Mouse (Mus musculus) heart, embryonic 16.5 days (tissue): ENCODE results near the gene Bmp5. TPM values are rescaled to one million over a fixed set of nuclear protein-coding genes. Genes with fewer than 3 reads are reported as not detected.

Experiments
- ATAC-seq: fragments of 200-750 bp; cut with Nextera tagmentation; replicated peaks from 2 replicates; pipeline ENCODE4 v1.8.0; 2017; ENCODE audit warnings: moderate number of reproducible peaks; ENCODE audit not compliant: insufficient read depth, low FRiP score; ENCODE audit errors: extremely low read depth
- H3K27ac ChIP-seq: fragments of 300-500 bp; sonication (generic); 2 replicates; pipeline ENCODE4 v1.5.1; 2014; ENCODE audit warnings: mild to moderate bottlenecking, low read length, control low read depth, moderate library complexity
- H3K27me3 ChIP-seq: fragments of 300-500 bp; sonication (generic); 2 replicates; pipeline ENCODE4 v1.6.1; 2014; ENCODE audit warnings: low read length, mixed read lengths; ENCODE audit not compliant: control insufficient read depth, insufficient read depth
- H3K36me3 ChIP-seq: fragments of 300-500 bp; sonication (generic); 2 replicates; pipeline ENCODE4 v1.6.1; 2014; ENCODE audit not compliant: control insufficient read depth, insufficient read depth
- H3K4me1 ChIP-seq: fragments of 300-500 bp; sonication (generic); 2 replicates; pipeline ENCODE4 v1.6.1; 2014; ENCODE audit warnings: low read length, mixed read lengths; ENCODE audit not compliant: control insufficient read depth, insufficient read depth
- H3K4me2 ChIP-seq: fragments of 300-500 bp; sonication (generic); 2 replicates; pipeline ENCODE4 v1.6.1; 2014; ENCODE audit warnings: low read depth, mild to moderate bottlenecking, control low read depth, low read length
- H3K4me3 ChIP-seq: fragments of 300-500 bp; sonication (generic); 2 replicates; pipeline ENCODE4 v1.5.1; 2014; ENCODE audit warnings: mild to moderate bottlenecking, control low read depth, low read length
- H3K9ac ChIP-seq: fragments of 300-500 bp; sonication (generic); 2 replicates; pipeline ENCODE4 v1.6.1; 2014; ENCODE audit warnings: low read length, control low read depth
- H3K9me3 ChIP-seq: fragments of 300-500 bp; sonication (generic); replicated peaks from 2 replicates; pipeline ENCODE4 v1.6.1; 2016; ENCODE audit warnings: low read length; ENCODE audit not compliant: control insufficient read depth
- WGBS: fragments of 180-500 bp; shearing (Covaris S2); extraction: QIAGEN DNeasy Blood & Tissue Kit; methylation state at CpG from one replicate; pipeline ENCODE4 v1.1.7; 2014; 5-methylcytosine and 5-hydroxymethylcytosine counted together
- polyA plus RNA-seq: library from polyadenylated mRNA; unstranded; fragments of >200 nt; fragmentation: Nextera tagmentation; extraction: Ambion mirVana; gene quantifications from 2 replicates; pipeline ENCODE4 v1.2.1, GENCODE M21; 2015

The Bmp5 gene
- polyA plus RNA-seq, 1 experiment from 2014 or later = 5.3 TPM

- Histone ChIP-seq H3K27me3 (no peaks in the 10 kb centered on the region), H3K4me2 (no peak overlapping the region), H3K9ac (no peak overlapping the region), H3K4me3 (no peak overlapping the region), H3K36me3 (no peaks in the 10 kb centered on the region), H3K4me1 (peaks cover 3% of the 10 kb centered on the region), H3K27ac (no peak overlapping the region), H3K9me3 (no peaks in the 10 kb centered on the region)
- 82% methylated on average over 1 of the region's 1 CpGs for WGBS
- ATAC-seq = no peak
Measured at GRCm38 (mm10) chr9:75815161-75815560, 40.0 kb downstream of the Bmp5 start.

- Histone ChIP-seq H3K36me3 (no peaks in the 10 kb centered on the region), H3K9me3 (no peaks in the 10 kb centered on the region), H3K4me1 (no peaks in the 10 kb centered on the region; the same call in none of the 2 replicates), H3K27ac (no peak overlapping the region), H3K4me2 (no peak overlapping the region), H3K4me3 (no peak overlapping the region), H3K27me3 (no peaks in the 10 kb centered on the region), H3K9ac (no peak overlapping the region)
- WGBS = 88% methylated on average over 5 of the region's 5 CpGs
- no peak for ATAC-seq
Measured at GRCm38 (mm10) chr9:75818400-75818799, 43.2 kb downstream of the Bmp5 start.

GRCm38 (mm10) chr9:75832468-75832867, 57.3 kb downstream of the Bmp5 start:
- 81% methylated on average over 9 of the region's 9 CpGs for WGBS
- H3K4me2 ChIP-seq = no peak overlapping the region
- no peak for ATAC-seq

GRCm38 (mm10) chr9:75833189-75833732, 58.1 kb downstream of the Bmp5 start:
- no peak for ATAC-seq
- no peak overlapping the region for H3K4me2 ChIP-seq
- H3K27ac ChIP-seq = no peak overlapping the region

More at GRCm38 (mm10) chr9:75832468-75832867, 57.3 kb downstream of the Bmp5 start:
- Histone ChIP-seq H3K4me1 (peaks cover 3% of the 10 kb centered on the region; the same call in 1 of the 2 replicates), H3K27ac (no peak overlapping the region), H3K36me3 (no peaks in the 10 kb centered on the region), H3K4me3 (no peak overlapping the region), H3K9me3 (no peaks in the 10 kb centered on the region), H3K9ac (no peak overlapping the region), H3K27me3 (no peaks in the 10 kb centered on the region)

DNA sequence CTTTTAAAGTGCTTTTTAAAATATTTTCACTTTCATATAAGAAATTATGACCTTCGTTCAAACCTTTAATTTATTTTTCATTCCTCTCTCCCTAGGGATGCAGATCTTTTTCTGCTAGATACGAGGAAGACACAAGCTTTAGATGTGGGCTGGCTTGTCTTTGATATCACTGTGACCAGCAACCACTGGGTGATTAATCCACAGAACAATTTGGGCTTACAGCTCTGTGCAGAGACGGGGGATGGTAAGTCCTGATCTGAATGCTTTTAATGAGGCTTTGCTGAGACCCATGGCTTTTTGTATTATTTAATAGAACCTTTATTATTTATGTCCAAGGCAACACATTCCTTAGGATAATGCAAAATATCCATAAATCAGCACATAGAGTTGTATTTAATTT, 64.3 kb downstream of the Bmp5 start:
- no peak overlapping the region for H3K27ac ChIP-seq
- 78% methylated on average over 3 of the region's 3 CpGs for WGBS
- H3K9ac ChIP-seq = no peak overlapping the region
- no peaks in the 10 kb centered on the region for H3K36me3 ChIP-seq
- no peak overlapping the region for H3K4me3 ChIP-seq
- ATAC-seq = no peak
- no peaks in the 10 kb centered on the region for H3K27me3 ChIP-seq
- no peak overlapping the region for H3K4me2 ChIP-seq
- H3K4me1 ChIP-seq = no peaks in the 10 kb centered on the region
- H3K9me3 ChIP-seq = no peaks in the 10 kb centered on the region

More at GRCm38 (mm10) chr9:75833189-75833732, 58.1 kb downstream of the Bmp5 start:
- no peaks in the 10 kb centered on the region for H3K27me3 ChIP-seq
- H3K36me3 ChIP-seq = no peaks in the 10 kb centered on the region
- no peaks in the 10 kb centered on the region for H3K9me3 ChIP-seq
- H3K4me3 ChIP-seq = no peak overlapping the region
- 62% methylated on average over 5 of the region's 5 CpGs for WGBS
- peaks cover 3% of the 10 kb centered on the region; the same call in 1 of the 2 replicates for H3K4me1 ChIP-seq
- H3K9ac ChIP-seq = no peak overlapping the region

- ATAC-seq = no peak
- H3K4me1 ChIP-seq = no peaks in the 10 kb centered on the region
- H3K9ac ChIP-seq = no peak overlapping the region
- no peak overlapping the region for H3K4me3 ChIP-seq
- 87% methylated on average over 6 of the region's 6 CpGs for WGBS
- no peaks in the 10 kb centered on the region for H3K9me3 ChIP-seq
- no peaks in the 10 kb centered on the region for H3K36me3 ChIP-seq
- no peak overlapping the region for H3K4me2 ChIP-seq
- H3K27ac ChIP-seq = no peak overlapping the region
- no peaks in the 10 kb centered on the region for H3K27me3 ChIP-seq
Measured at GRCm38 (mm10) chr9:75840841-75841240, 65.7 kb downstream of the Bmp5 start.

GRCm38 (mm10) chr9:75846010-75846409, 70.8 kb downstream of the Bmp5 start:
- Histone ChIP-seq H3K9me3 (no peaks in the 10 kb centered on the region), H3K4me2 (no peak overlapping the region), H3K27ac (no peak overlapping the region), H3K4me1 (no peaks in the 10 kb centered on the region), H3K4me3 (no peak overlapping the region), H3K36me3 (no peaks in the 10 kb centered on the region), H3K27me3 (no peaks in the 10 kb centered on the region), H3K9ac (no peak overlapping the region)
- no peak for ATAC-seq

GRCm38 (mm10) chr9:75850670-75851228, 75.6 kb downstream of the Bmp5 start:
- Histone ChIP-seq H3K4me2 (no peak overlapping the region), H3K27me3 (no peaks in the 10 kb centered on the region), H3K36me3 (no peaks in the 10 kb centered on the region), H3K9ac (no peak overlapping the region), H3K27ac (no peak overlapping the region), H3K4me1 (no peaks in the 10 kb centered on the region), H3K9me3 (no peaks in the 10 kb centered on the region), H3K4me3 (no peak overlapping the region)
- ATAC-seq = no peak
- 81% methylated on average over 5 of the region's 5 CpGs for WGBS

DNA sequence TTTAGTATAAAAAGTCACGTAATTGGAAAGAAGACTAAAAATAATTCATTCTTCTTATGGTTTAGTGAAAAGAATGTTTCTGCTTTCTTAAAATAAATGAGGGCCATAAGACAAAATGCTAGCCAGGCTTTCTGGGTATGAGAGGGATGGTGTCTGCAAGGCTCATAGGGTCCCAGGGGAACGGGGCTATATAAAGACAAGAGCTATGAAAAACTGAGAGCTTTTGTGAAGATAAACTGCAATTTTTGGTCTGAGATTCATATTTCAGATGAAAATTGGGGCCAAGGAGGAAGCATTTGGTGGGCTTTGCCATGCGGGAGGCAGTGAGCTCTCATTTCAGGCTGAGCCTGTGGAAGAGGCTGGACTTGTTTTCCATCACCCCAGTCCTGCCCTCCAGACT, 83.0 kb downstream of the Bmp5 start:
- Histone ChIP-seq H3K9ac (no peak overlapping the region), H3K4me3 (no peak overlapping the region), H3K4me1 (no peaks in the 10 kb centered on the region), H3K9me3 (0 out of 2 replicates have a peak, but pooled peaks cover 3% of the 10 kb centered on the region), H3K27ac (no peak overlapping the region), H3K27me3 (no peaks in the 10 kb centered on the region), H3K36me3 (no peaks in the 10 kb centered on the region), H3K4me2 (no peak overlapping the region)
- 89% methylated on average over 3 of the region's 3 CpGs for WGBS
- no peak for ATAC-seq
